Mouse (Mus musculus): ENCODE measurements around the gene Kcnk2. TPM values are rescaled to one million over a fixed set of nuclear protein-coding genes. Genes with fewer than 3 reads are reported as not detected.
"Not testable (repeated sequence)": the region's sequence is repeated elsewhere in the genome, so short reads cannot be mapped to it uniquely, and the experiment has no call there.

Kcnk2 gene
- polyA plus RNA-seq, 1 experiment from 2014 or later, result 23.3 TPM

- not testable (repeated sequence) for H3K4me2 ChIP-seq (replicated peaks); H3K27ac ChIP-seq; H3K4me1 ChIP-seq (replicated peaks; ENCODE audit: control insufficient read depth, insufficient read depth, low read length); H3K9me3 ChIP-seq (ENCODE audit: control insufficient read depth, low read length); DNase-seq (ENCODE audit: low spot score); ATAC-seq (ENCODE audit: low FRiP score); H3K4me3 ChIP-seq (replicated peaks; ENCODE audit: low read length); H3K9ac ChIP-seq; H3K36me3 ChIP-seq (replicated peaks; ENCODE audit: control insufficient read depth, insufficient read depth); H3K27me3 ChIP-seq (ENCODE audit: control insufficient read depth, insufficient read depth, low read length)
- 84% methylated on average over 2 of the region's 2 CpGs for WGBS
These were observed 158.9 kb downstream of the Kcnk2 start for GRCm38 (mm10) chr1:189243206-189243605.

GRCm38 (mm10) chr1:189235261-189235660, 166.8 kb downstream of the Kcnk2 start:
- Histone ChIP-seq H3K4me3 (replicated peaks; ENCODE audit: low read length) (no peak overlapping the region), H3K4me2 (replicated peaks) (no peak overlapping the region), H3K27ac (no peak overlapping the region), H3K36me3 (replicated peaks; ENCODE audit: control insufficient read depth, insufficient read depth) (no peaks in the 10 kb centered on the region), H3K27me3 (ENCODE audit: control insufficient read depth, insufficient read depth, low read length) (no peaks in the 10 kb centered on the region), H3K9me3 (ENCODE audit: control insufficient read depth, low read length) (no peaks in the 10 kb centered on the region), H3K9ac (no peak overlapping the region), H3K4me1 (replicated peaks; ENCODE audit: control insufficient read depth, insufficient read depth, low read length) (no peaks in the 10 kb centered on the region)
- DNase-seq (ENCODE audit: low spot score), result no peak
- WGBS, result 73% methylated on average over 5 of the region's 5 CpGs
- no peak for ATAC-seq (ENCODE audit: low FRiP score)

- Histone ChIP-seq H3K9me3 (ENCODE audit: control insufficient read depth, low read length) (no peaks in the 10 kb centered on the region), H3K27ac (no peak overlapping the region), H3K4me2 (replicated peaks) (no peak overlapping the region), H3K9ac (no peak overlapping the region), H3K36me3 (replicated peaks; ENCODE audit: control insufficient read depth, insufficient read depth) (no peaks in the 10 kb centered on the region), H3K4me3 (replicated peaks; ENCODE audit: low read length) (no peak overlapping the region), H3K27me3 (ENCODE audit: control insufficient read depth, insufficient read depth, low read length) (no peaks in the 10 kb centered on the region), H3K4me1 (replicated peaks; ENCODE audit: control insufficient read depth, insufficient read depth, low read length) (no peaks in the 10 kb centered on the region; the same call in 1 of the 2 replicates)
- ATAC-seq (ENCODE audit: low FRiP score), result no peak
- no peak for DNase-seq (ENCODE audit: low spot score)
- WGBS, result 86% methylated on average over 6 of the region's 6 CpGs
These were observed 169.2 kb downstream of the Kcnk2 start for GRCm38 (mm10) chr1:189232829-189233228.

- Histone ChIP-seq H3K27ac (peak overlapping the region; percentile 4; the same call in 1 of the 2 replicates), H3K4me3 (replicated peaks; ENCODE audit: low read length) (no peak overlapping the region), H3K4me2 (replicated peaks) (peak overlapping the region; percentile 20; the same call in 1 of the 2 replicates), H3K27me3 (ENCODE audit: control insufficient read depth, insufficient read depth, low read length) (no peaks in the 10 kb centered on the region), H3K9me3 (ENCODE audit: control insufficient read depth, low read length) (no peaks in the 10 kb centered on the region), H3K4me1 (replicated peaks; ENCODE audit: control insufficient read depth, insufficient read depth, low read length) (no peaks in the 10 kb centered on the region; the same call in 1 of the 2 replicates), H3K36me3 (replicated peaks; ENCODE audit: control insufficient read depth, insufficient read depth) (no peaks in the 10 kb centered on the region), H3K9ac (no peak overlapping the region)
- DNase-seq (ENCODE audit: low spot score) (no peak), ATAC-seq (ENCODE audit: low FRiP score) (no peak)
- 52% methylated on average over 19 of the region's 19 CpGs for WGBS
These were observed 173.6 kb downstream of the Kcnk2 start for GRCm38 (mm10) chr1:189228222-189229084.

- H3K27me3 ChIP-seq (ENCODE audit: control insufficient read depth, insufficient read depth, low read length), result no peaks in the 10 kb centered on the region
- no peaks in the 10 kb centered on the region for H3K9me3 ChIP-seq (ENCODE audit: control insufficient read depth, low read length)
- no peak overlapping the region for H3K9ac ChIP-seq
- H3K4me1 ChIP-seq (replicated peaks; ENCODE audit: control insufficient read depth, insufficient read depth, low read length), result no peaks in the 10 kb centered on the region; the same call in 1 of the 2 replicates
- H3K27ac ChIP-seq, result no peak overlapping the region
- DNase-seq (ENCODE audit: low spot score), result no peak
- no peaks in the 10 kb centered on the region for H3K36me3 ChIP-seq (replicated peaks; ENCODE audit: control insufficient read depth, insufficient read depth)
- H3K4me3 ChIP-seq (replicated peaks; ENCODE audit: low read length), result no peak overlapping the region
- WGBS, result 76% methylated on average over 4 of the region's 4 CpGs
- no peak overlapping the region for H3K4me2 ChIP-seq (replicated peaks)
- no peak for ATAC-seq (ENCODE audit: low FRiP score)
These were observed 174.6 kb downstream of the Kcnk2 start for GRCm38 (mm10) chr1:189227479-189227878.

GRCm38 (mm10) chr1:189219051-189219450, 183.0 kb downstream of the Kcnk2 start:
- H3K4me1 ChIP-seq (replicated peaks; ENCODE audit: control insufficient read depth, insufficient read depth, low read length), result no peaks in the 10 kb centered on the region
- no peak overlapping the region for H3K4me2 ChIP-seq (replicated peaks)
- H3K36me3 ChIP-seq (replicated peaks; ENCODE audit: control insufficient read depth, insufficient read depth), result no peaks in the 10 kb centered on the region
- H3K9me3 ChIP-seq (ENCODE audit: control insufficient read depth, low read length), result no peaks in the 10 kb centered on the region
- ATAC-seq (ENCODE audit: low FRiP score) (no peak), DNase-seq (ENCODE audit: low spot score) (peak; percentile 53)
- H3K27ac ChIP-seq, result no peak overlapping the region
- H3K27me3 ChIP-seq (ENCODE audit: control insufficient read depth, insufficient read depth, low read length), result no peaks in the 10 kb centered on the region
- H3K4me3 ChIP-seq (replicated peaks; ENCODE audit: low read length), result no peak overlapping the region
- no peak overlapping the region for H3K9ac ChIP-seq
- 54% methylated on average over 10 of the region's 10 CpGs for WGBS

- Histone ChIP-seq H3K9ac (no peak overlapping the region), H3K36me3 (replicated peaks; ENCODE audit: control insufficient read depth, insufficient read depth) (no peaks in the 10 kb centered on the region), H3K4me2 (replicated peaks) (no peak overlapping the region), H3K27ac (no peak overlapping the region), H3K4me1 (replicated peaks; ENCODE audit: control insufficient read depth, insufficient read depth, low read length) (no peaks in the 10 kb centered on the region), H3K4me3 (replicated peaks; ENCODE audit: low read length) (no peak overlapping the region), H3K27me3 (ENCODE audit: control insufficient read depth, insufficient read depth, low read length) (no peaks in the 10 kb centered on the region), H3K9me3 (ENCODE audit: control insufficient read depth, low read length) (no peaks in the 10 kb centered on the region)
- ATAC-seq (ENCODE audit: low FRiP score) (no peak), DNase-seq (ENCODE audit: low spot score) (no peak)
- 84% methylated on average over 11 of the region's 11 CpGs for WGBS
These were observed 184.1 kb downstream of the Kcnk2 start for GRCm38 (mm10) chr1:189217751-189218564.

- no peaks in the 10 kb centered on the region for H3K4me1 ChIP-seq (replicated peaks; ENCODE audit: control insufficient read depth, insufficient read depth, low read length)
- H3K4me2 ChIP-seq (replicated peaks), result no peak overlapping the region
- no peaks in the 10 kb centered on the region for H3K9me3 ChIP-seq (ENCODE audit: control insufficient read depth, low read length)
- H3K27ac ChIP-seq, result no peak overlapping the region
- ATAC-seq (ENCODE audit: low FRiP score) (no peak), DNase-seq (ENCODE audit: low spot score) (no peak)
- H3K36me3 ChIP-seq (replicated peaks; ENCODE audit: control insufficient read depth, insufficient read depth), result no peaks in the 10 kb centered on the region
- H3K4me3 ChIP-seq (replicated peaks; ENCODE audit: low read length), result no peak overlapping the region
- no peaks in the 10 kb centered on the region for H3K27me3 ChIP-seq (ENCODE audit: control insufficient read depth, insufficient read depth, low read length)
- 71% methylated on average over 9 of the region's 9 CpGs for WGBS
- H3K9ac ChIP-seq, result no peak overlapping the region
These were observed 186.9 kb downstream of the Kcnk2 start for GRCm38 (mm10) chr1:189215131-189215530.

GRCm38 (mm10) chr1:189214477-189214876, 187.6 kb downstream of the Kcnk2 start:
- H3K9ac ChIP-seq, result no peak overlapping the region
- 0 out of 2 replicates have a peak, but pooled peaks cover 3% of the 10 kb centered on the region for H3K36me3 ChIP-seq (replicated peaks; ENCODE audit: control insufficient read depth, insufficient read depth)
- no peak overlapping the region for H3K4me2 ChIP-seq (replicated peaks)
- H3K9me3 ChIP-seq (ENCODE audit: control insufficient read depth, low read length), result no peaks in the 10 kb centered on the region
- no peaks in the 10 kb centered on the region for H3K4me1 ChIP-seq (replicated peaks; ENCODE audit: control insufficient read depth, insufficient read depth, low read length)
- 91% methylated on average over 3 of the region's 3 CpGs for WGBS
- ATAC-seq (ENCODE audit: low FRiP score) (no peak), DNase-seq (ENCODE audit: low spot score) (no peak)
- no peak overlapping the region for H3K27ac ChIP-seq
- no peak overlapping the region for H3K4me3 ChIP-seq (replicated peaks; ENCODE audit: low read length)
- H3K27me3 ChIP-seq (ENCODE audit: control insufficient read depth, insufficient read depth, low read length), result no peaks in the 10 kb centered on the region

All from hindbrain, embryonic 14.5 days (tissue).